Mouse (Mus musculus) intestine, embryonic 14.5 days (tissue): ENCODE data around the gene Hpgds. TPM values are rescaled to one million over a fixed set of nuclear protein-coding genes. Genes with fewer than 3 reads are reported as not detected.
A peak's percentile ranks its signal among the peaks of the same experiment; 100 is the strongest.

Experiments used
- ATAC-seq: fragments of 200-750 bp; cut with Nextera tagmentation; replicated peaks from 2 replicates; pipeline ENCODE4 v1.8.0; 2017; ENCODE audit warnings: low read depth, moderate number of reproducible peaks, moderate TSS enrichment, moderate library complexity; ENCODE audit not compliant: low FRiP score, low TSS enrichment
- DNase-seq: peaks from one replicate; pipeline ENCODE4 v3.0.0-alpha.2; 2018; ENCODE audit warnings: low spot score
- H3K27ac ChIP-seq: fragments of 300-500 bp; sonication (generic); 2 replicates; pipeline ENCODE4 v1.5.1; 2014; ENCODE audit warnings: low read depth, mild to moderate bottlenecking, control low read depth
- H3K27me3 ChIP-seq: fragments of 300-500 bp; sonication (generic); replicated peaks from 2 replicates; pipeline ENCODE4 v1.6.1; 2014; ENCODE audit warnings: low read length, control low read depth; ENCODE audit not compliant: control insufficient read depth, insufficient read depth
- H3K36me3 ChIP-seq: fragments of 300-500 bp; sonication (generic); 2 replicates; pipeline ENCODE4 v1.6.1; 2014; ENCODE audit warnings: low read length, control low read depth; ENCODE audit not compliant: control insufficient read depth, insufficient read depth
- H3K4me1 ChIP-seq: fragments of 300-500 bp; sonication (generic); replicated peaks from 2 replicates; pipeline ENCODE4 v1.6.1; 2014; ENCODE audit warnings: low read length, control low read depth, mixed read lengths; ENCODE audit not compliant: control insufficient read depth, insufficient read depth
- H3K4me2 ChIP-seq: fragments of 300-500 bp; sonication (generic); 2 replicates; pipeline ENCODE4 v1.6.1; 2014; ENCODE audit warnings: low read length
- H3K4me3 ChIP-seq: fragments of 300-500 bp; sonication (generic); 2 replicates; pipeline ENCODE4 v1.5.1; 2014; ENCODE audit warnings: low read depth, low read length, control low read depth, mixed read lengths
- H3K9ac ChIP-seq: fragments of 300-500 bp; sonication (generic); 2 replicates; pipeline ENCODE4 v1.6.1; 2014; ENCODE audit warnings: mild to moderate bottlenecking, low read length
- H3K9me3 ChIP-seq: fragments of 300-500 bp; sonication (generic); 2 replicates; pipeline ENCODE4 v1.6.1; 2016; ENCODE audit warnings: low read length, control low read depth; ENCODE audit not compliant: control insufficient read depth
- WGBS: fragments of 180-500 bp; shearing (Covaris S2); extraction: QIAGEN DNeasy Blood & Tissue Kit; methylation state at CpG from one replicate; pipeline ENCODE4 v1.1.7; 2014; 5-methylcytosine and 5-hydroxymethylcytosine counted together
- polyA plus RNA-seq: library from polyadenylated mRNA; unstranded; fragments of >200 nt; fragmentation: Nextera tagmentation; extraction: Ambion mirVana; gene quantifications from 2 replicates; pipeline ENCODE4 v1.2.1, GENCODE M21; 2014

The Hpgds gene
- polyA plus RNA-seq, 1 experiment from 2014 or later: 4.5 TPM

- Histone ChIP-seq H3K4me3 (no peak overlapping the region), H3K36me3 (no peaks in the 10 kb centered on the region), H3K4me2 (no peak overlapping the region), H3K9me3 (no peaks in the 10 kb centered on the region), H3K27me3 (no peaks in the 10 kb centered on the region), H3K4me1 (no peaks in the 10 kb centered on the region), H3K27ac (no peak overlapping the region), H3K9ac (no peak overlapping the region)
- ATAC-seq (no peak), DNase-seq (no peak)
- WGBS: 58% methylated on average over 6 of the region's 6 CpGs
Observed at GRCm38 (mm10) chr6:65140750-65141243, 3.9 kb downstream of the Hpgds start.

- Histone ChIP-seq H3K36me3 (no peaks in the 10 kb centered on the region), H3K4me1 (no peaks in the 10 kb centered on the region), H3K9ac (no peak overlapping the region), H3K27ac (no peak overlapping the region), H3K9me3 (no peaks in the 10 kb centered on the region), H3K4me3 (no peak overlapping the region), H3K4me2 (no peak overlapping the region), H3K27me3 (no peaks in the 10 kb centered on the region)
- 77% methylated on average over 5 of the region's 5 CpGs for WGBS
- no peak for DNase-seq
- ATAC-seq: no peak
Observed at GRCm38 (mm10) chr6:65140082-65140749, 4.5 kb downstream of the Hpgds start.

GRCm38 (mm10) chr6:65138243-65138642, 6.5 kb downstream of the Hpgds start:
- 81% methylated on average over 1 of the region's 1 CpGs for WGBS

GRCm38 (mm10) chr6:65137802-65138201, 6.9 kb downstream of the Hpgds start:
- H3K9me3 ChIP-seq: no peaks in the 10 kb centered on the region
- H3K27me3 ChIP-seq: no peaks in the 10 kb centered on the region
- ATAC-seq (no peak), DNase-seq (no peak)
- H3K9ac ChIP-seq: no peak overlapping the region
- no peaks in the 10 kb centered on the region for H3K4me1 ChIP-seq
- H3K4me3 ChIP-seq: no peak overlapping the region
- 24% methylated on average over 2 of the region's 2 CpGs for WGBS
- no peak overlapping the region for H3K27ac ChIP-seq
- H3K4me2 ChIP-seq: no peak overlapping the region
- H3K36me3 ChIP-seq: no peaks in the 10 kb centered on the region

More at GRCm38 (mm10) chr6:65138243-65138642, 6.5 kb downstream of the Hpgds start:
- no peaks in the 10 kb centered on the region for H3K27me3 ChIP-seq
- H3K9ac ChIP-seq: no peak overlapping the region
- ATAC-seq (no peak), DNase-seq (no peak)
- H3K4me1 ChIP-seq: no peaks in the 10 kb centered on the region
- H3K4me2 ChIP-seq: no peak overlapping the region
- no peak overlapping the region for H3K27ac ChIP-seq
- no peaks in the 10 kb centered on the region for H3K9me3 ChIP-seq
- no peaks in the 10 kb centered on the region for H3K36me3 ChIP-seq
- H3K4me3 ChIP-seq: no peak overlapping the region

- Histone ChIP-seq H3K27ac (no peak overlapping the region), H3K9me3 (no peaks in the 10 kb centered on the region), H3K27me3 (no peaks in the 10 kb centered on the region), H3K4me2 (no peak overlapping the region), H3K9ac (no peak overlapping the region), H3K4me3 (no peak overlapping the region), H3K4me1 (no peaks in the 10 kb centered on the region), H3K36me3 (no peaks in the 10 kb centered on the region)
- DNase-seq: no peak
- no peak for ATAC-seq
- 70% methylated on average over 6 of the region's 6 CpGs for WGBS
Observed at GRCm38 (mm10) chr6:65132376-65132775, 12.3 kb downstream of the Hpgds start.

GRCm38 (mm10) chr6:65126074-65126726, 18.5 kb downstream of the Hpgds start:
- ATAC-seq (0 out of 2 replicates have a peak, but pooled peaks have one; percentile 30), DNase-seq (peak; percentile 71)
- H3K36me3 ChIP-seq: no peaks in the 10 kb centered on the region
- no peaks in the 10 kb centered on the region for H3K4me1 ChIP-seq
- 22% methylated on average over 2 of the region's 2 CpGs for WGBS
- H3K9me3 ChIP-seq: no peaks in the 10 kb centered on the region
- no peak overlapping the region for H3K4me2 ChIP-seq
- H3K4me3 ChIP-seq: no peak overlapping the region
- no peaks in the 10 kb centered on the region for H3K27me3 ChIP-seq
- no peak overlapping the region for H3K9ac ChIP-seq
- H3K27ac ChIP-seq: no peak overlapping the region

GRCm38 (mm10) chr6:65117540-65117939, 27.2 kb downstream of the Hpgds start:
- H3K9ac ChIP-seq: no peak overlapping the region
- no peaks in the 10 kb centered on the region for H3K27me3 ChIP-seq
- H3K9me3 ChIP-seq: no peaks in the 10 kb centered on the region
- ATAC-seq: no peak
- H3K4me3 ChIP-seq: no peak overlapping the region
- H3K4me1 ChIP-seq: no peaks in the 10 kb centered on the region
- no peak overlapping the region for H3K27ac ChIP-seq
- H3K4me2 ChIP-seq: no peak overlapping the region
- DNase-seq: no peak
- 92% methylated on average over 1 of the region's 1 CpGs for WGBS
- peaks cover 65% of the 10 kb centered on the region for H3K36me3 ChIP-seq

- H3K4me1 ChIP-seq: no peaks in the 10 kb centered on the region
- no peaks in the 10 kb centered on the region for H3K27me3 ChIP-seq
- no peak overlapping the region for H3K27ac ChIP-seq
- no peaks in the 10 kb centered on the region for H3K9me3 ChIP-seq
- peaks cover 84% of the 10 kb centered on the region for H3K36me3 ChIP-seq
- H3K4me2 ChIP-seq: no peak overlapping the region
- DNase-seq: no peak
- H3K4me3 ChIP-seq: no peak overlapping the region
- no peak for ATAC-seq
- H3K9ac ChIP-seq: no peak overlapping the region
- WGBS: 92% methylated on average over 2 of the region's 2 CpGs
Observed at GRCm38 (mm10) chr6:65114902-65115301, 29.8 kb downstream of the Hpgds start.

GRCm38 (mm10) chr6:65079139-65079538, 65.6 kb downstream of the Hpgds start:
- Histone ChIP-seq H3K4me2 (no peak overlapping the region), H3K4me1 (no peaks in the 10 kb centered on the region), H3K9ac (no peak overlapping the region), H3K27ac (no peak overlapping the region), H3K36me3 (peaks cover 67% of the 10 kb centered on the region), H3K4me3 (no peak overlapping the region), H3K27me3 (no peaks in the 10 kb centered on the region), H3K9me3 (no peaks in the 10 kb centered on the region)
- DNase-seq (no peak), ATAC-seq (no peak)
- WGBS: 84% methylated on average over 1 of the region's 1 CpGs
